In the genomic region with DNA sequence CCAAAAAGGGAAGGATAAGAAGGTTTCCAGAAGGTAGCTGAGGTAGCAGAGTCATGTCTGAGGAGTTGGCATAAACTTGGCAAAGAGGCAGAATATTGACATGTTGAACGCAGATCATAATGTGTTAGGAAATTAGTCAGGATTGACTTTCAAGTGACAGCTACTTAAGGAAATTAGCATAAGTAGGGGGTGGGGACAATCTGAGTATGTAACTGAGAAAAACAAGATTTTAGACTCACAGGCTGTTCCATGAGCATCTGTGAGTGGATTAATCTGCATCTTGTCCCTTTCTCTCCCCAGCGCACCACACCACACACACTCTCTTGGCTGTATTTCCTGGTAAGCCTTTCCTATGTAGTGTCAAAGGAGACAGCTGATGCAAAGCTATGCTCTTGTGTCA, we compare ENCODE assay signal across 20 mouse cellular contexts. TPM values are rescaled to one million over a fixed set of nuclear protein-coding genes. Genes with fewer than 3 reads are reported as not detected.
"Had no signal": no experiment of that assay in that cellular context is flagged by ENCODE, and none has a peak within 500 bp of the region (broad histone marks: within the 10 kb centered on the region; RNA-seq: fewer than 3 reads in every experiment).

No protein-coding gene starts in this region.

- H3K27ac ChIP-seq: kidney, embryonic 15.5 days; liver, embryonic 14.5 days; macrophage; midbrain, embryonic 12.5 days; midbrain, embryonic 15.5 days; neural tube, embryonic 12.5 days; neural tube, embryonic 15.5 days had no signal

- H3K9ac ChIP-seq: kidney, embryonic 15.5 days; liver, embryonic 14.5 days; liver, postnatal 0 days; lung, embryonic 14.5 days; midbrain, embryonic 12.5 days; midbrain, embryonic 15.5 days; neural tube, embryonic 12.5 days; neural tube, embryonic 15.5 days had no signal

- ATAC-seq: liver, postnatal 0 days; lung, postnatal 0 days; midbrain, embryonic 15.5 days had no signal

- H3K4me3 ChIP-seq: kidney, embryonic 15.5 days; midbrain, embryonic 12.5 days; midbrain, embryonic 15.5 days; neural tube, embryonic 12.5 days; neural tube, embryonic 15.5 days had no signal

- DNase-seq: kidney, adult 8-10 months; kidney, postnatal 10 days; kidney, postnatal 4 days; liver, postnatal 0 days; lung, embryonic 14.5 days; right cerebral cortex, adult 18-20 months; right cerebral cortex, postnatal 14 days; right cerebral cortex, postnatal 4 days; thymus, adult 2 months; thymus, postnatal 14 days; thymus, postnatal 4 days had no signal

- H3K36me3 ChIP-seq: midbrain, embryonic 15.5 days had no signal

- H3K4me2 ChIP-seq: kidney, embryonic 15.5 days; liver, embryonic 11.5 days; lung, embryonic 14.5 days; midbrain, embryonic 12.5 days; midbrain, embryonic 15.5 days; neural tube, embryonic 12.5 days; neural tube, embryonic 15.5 days had no signal

- H3K27me3 ChIP-seq: kidney, embryonic 15.5 days; midbrain, embryonic 12.5 days; midbrain, embryonic 15.5 days; neural tube, embryonic 12.5 days; neural tube, embryonic 15.5 days had no signal

- H3K9me3 ChIP-seq: kidney, embryonic 15.5 days; midbrain, embryonic 12.5 days; midbrain, embryonic 15.5 days; neural tube, embryonic 12.5 days; neural tube, embryonic 15.5 days had no signal

RNA-seq across cellular contexts. Expression of a gene that starts 6.0 kb away (rescaled TPM):
- polyA plus RNA-seq: macrophage had no signal
